ENCODE assay signal across 12 mouse cellular contexts in the genomic region with DNA sequence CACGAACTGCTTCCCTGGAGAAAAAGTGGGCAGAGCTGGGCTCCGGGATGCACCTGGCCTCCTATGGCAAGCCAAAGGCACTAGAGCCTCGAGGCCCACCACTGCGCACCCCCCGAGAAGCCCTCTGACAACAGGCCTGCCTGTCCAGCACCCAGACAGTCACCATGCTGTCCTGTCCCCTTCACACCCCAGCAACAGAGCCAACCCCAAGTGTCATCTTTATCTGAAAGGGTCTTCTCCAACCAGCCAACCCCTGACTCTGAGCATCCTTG.
DNase-seq lines count a peak whose midpoint lies in the region; ATAC-seq lines count a peak whose summit lies in the region.
"Had no signal": no experiment of that assay in that cellular context is flagged by ENCODE, and none has a peak within 500 bp of the region (broad histone marks: within the 10 kb centered on the region; RNA-seq: fewer than 3 reads in every experiment).

No protein-coding gene starts in this region.

- no peaks in the 10 kb centered on the region for H3K9me3 ChIP-seq in heart, embryonic 10.5 days
- H3K9me3 ChIP-seq in embryonic facial prominence, embryonic 11.5 days (replicated peaks; ENCODE audit: control insufficient read depth, low read length): no peaks in the 10 kb centered on the region
- no peaks in the 10 kb centered on the region for H3K9me3 ChIP-seq in hindbrain, embryonic 11.5 days (ENCODE audit: control insufficient read depth, low read length)
- H3K9me3 ChIP-seq in midbrain, embryonic 12.5 days: no peaks in the 10 kb centered on the region
- H3K9me3 ChIP-seq: liver, embryonic 13.5 days had no signal

- intact Hi-C loops in left cerebral cortex, postnatal 4 days (cut with DNase I): no loop called here

- peak overlapping the region; percentile 84 for H3K27ac ChIP-seq in heart, embryonic 10.5 days
- no peak overlapping the region for H3K27ac ChIP-seq in embryonic facial prominence, embryonic 11.5 days (replicated peaks; ENCODE audit: low read depth, low read length)
- H3K27ac ChIP-seq in hindbrain, embryonic 11.5 days (ENCODE audit: low read depth, low read length): peak overlapping the region; percentile 54
- H3K27ac ChIP-seq in midbrain, embryonic 12.5 days (replicated peaks): 0 out of 2 replicates have a peak overlapping the region, but pooled peaks have one; percentile 30
- H3K27ac ChIP-seq: liver, embryonic 13.5 days had no signal

- peaks cover 73% of the 10 kb centered on the region for H3K4me1 ChIP-seq in heart, embryonic 10.5 days
- peaks cover 17% of the 10 kb centered on the region for H3K4me1 ChIP-seq in embryonic facial prominence, embryonic 11.5 days (ENCODE audit: control insufficient read depth, insufficient read depth, low read length)
- peaks cover 27% of the 10 kb centered on the region for H3K4me1 ChIP-seq in hindbrain, embryonic 11.5 days (replicated peaks; ENCODE audit: control insufficient read depth, insufficient read depth, low read length)
- peaks cover 37% of the 10 kb centered on the region for H3K4me1 ChIP-seq in midbrain, embryonic 12.5 days

- peak overlapping the region; percentile 12; the same call in 1 of the 2 replicates for H3K4me3 ChIP-seq in heart, embryonic 10.5 days
- H3K4me3 ChIP-seq in embryonic facial prominence, embryonic 11.5 days (ENCODE audit: low read depth, low read length): no peak overlapping the region
- H3K4me3 ChIP-seq in hindbrain, embryonic 11.5 days (ENCODE audit: low read depth, low read length): no peak overlapping the region
- H3K4me3 ChIP-seq in midbrain, embryonic 12.5 days: no peak overlapping the region
- H3K4me3 ChIP-seq: liver, embryonic 13.5 days had no signal

- WGBS in heart, embryonic 10.5 days: 61% methylated on average over 5 of the region's 5 CpGs
- 49% methylated on average over 5 of the region's 5 CpGs for whole genome bisulfite sequencing in embryonic facial prominence, embryonic 11.5 days
- 46% methylated on average over 5 of the region's 5 CpGs for WGBS in hindbrain, embryonic 11.5 days
- 50% methylated on average over 5 of the region's 5 CpGs for WGBS in midbrain, embryonic 12.5 days

- no peak for DNase-seq in heart, embryonic 10.5 days (ENCODE audit: low spot score)
- no peak for DNase-seq in heart, postnatal 4 days
- DNase-seq in embryonic facial prominence, embryonic 11.5 days (ENCODE audit: low spot score): no peak
- DNase-seq in hindbrain, embryonic 11.5 days (ENCODE audit: low spot score): no peak
- DNase-seq in thymus, adult 18-20 months: no peak
- DNase-seq in left cerebral cortex, postnatal 4 days: no peak
- DNase-seq: heart, adult 18-20 months; liver, embryonic 13.5 days; right cerebral cortex, postnatal 14 days had no signal

- peaks cover 20% of the 10 kb centered on the region for H3K36me3 ChIP-seq in heart, embryonic 10.5 days
- no peaks in the 10 kb centered on the region for H3K36me3 ChIP-seq in embryonic facial prominence, embryonic 11.5 days (replicated peaks; ENCODE audit: control insufficient read depth, insufficient read depth, low read depth, low read length)
- no peaks in the 10 kb centered on the region for H3K36me3 ChIP-seq in hindbrain, embryonic 11.5 days (ENCODE audit: control insufficient read depth, insufficient read depth, low read length)
- H3K36me3 ChIP-seq in midbrain, embryonic 12.5 days: no peaks in the 10 kb centered on the region
- H3K36me3 ChIP-seq: G1E; liver, embryonic 13.5 days had no signal

- peak; percentile 2; the same call in 1 of the 2 replicates for ATAC-seq in embryonic facial prominence, embryonic 11.5 days (replicated peaks; ENCODE audit: insufficient number of reproducible peaks, low FRiP score, low TSS enrichment, low read depth)
- ATAC-seq in hindbrain, embryonic 11.5 days (ENCODE audit: low FRiP score): peak; percentile 43
- ATAC-seq in midbrain, embryonic 12.5 days (ENCODE audit: low FRiP score, low read depth): peak; percentile 42; the same call in 1 of the 2 replicates
- no peak for ATAC-seq in granulocyte monocyte progenitor cell, adult 5-6 weeks (replicated peaks; ENCODE audit: poor library complexity, severe bottlenecking)

- no peaks in the 10 kb centered on the region for H3K27me3 ChIP-seq in heart, embryonic 10.5 days (ENCODE audit: insufficient read depth, poor library complexity, severe bottlenecking)
- H3K27me3 ChIP-seq in embryonic facial prominence, embryonic 11.5 days (ENCODE audit: control insufficient read depth, insufficient read depth, low read length): no peaks in the 10 kb centered on the region
- H3K27me3 ChIP-seq in hindbrain, embryonic 11.5 days (ENCODE audit: control insufficient read depth, insufficient read depth, low read length): no peaks in the 10 kb centered on the region
- peaks cover 3% of the 10 kb centered on the region; the same call in 1 of the 2 replicates for H3K27me3 ChIP-seq in midbrain, embryonic 12.5 days
- H3K27me3 ChIP-seq: liver, embryonic 13.5 days had no signal

- no peak overlapping the region for H3K4me2 ChIP-seq in embryonic facial prominence, embryonic 11.5 days (ENCODE audit: low read depth, low read length)
- H3K4me2 ChIP-seq in hindbrain, embryonic 11.5 days (replicated peaks; ENCODE audit: low read depth, low read length): no peak overlapping the region
- H3K4me2 ChIP-seq in midbrain, embryonic 12.5 days (replicated peaks): no peak overlapping the region
- H3K4me2 ChIP-seq: liver, embryonic 13.5 days had no signal

- H3K9ac ChIP-seq in embryonic facial prominence, embryonic 11.5 days (replicated peaks; ENCODE audit: low read length): no peak overlapping the region
- no peak overlapping the region for H3K9ac ChIP-seq in hindbrain, embryonic 11.5 days (ENCODE audit: low read depth, low read length)
- no peak overlapping the region for H3K9ac ChIP-seq in midbrain, embryonic 12.5 days (replicated peaks)
- H3K9ac ChIP-seq: liver, embryonic 13.5 days had no signal
